16 mouse cellular contexts compared by ENCODE assay signal in genomic region chr6:8174062-8174461, GRCm38 (mm10). TPM values are rescaled to one million over a fixed set of nuclear protein-coding genes. Genes with fewer than 3 reads are reported as not detected.
DNase-seq lines count a peak whose midpoint lies in the region; ATAC-seq lines count a peak whose summit lies in the region.
"Had no signal": no experiment of that assay in that cellular context is flagged by ENCODE, and none has a peak within 500 bp of the region (broad histone marks: within the 10 kb centered on the region; RNA-seq: fewer than 3 reads in every experiment).

No protein-coding gene starts in this region.

- ATAC-seq in embryonic facial prominence, embryonic 14.5 days (ENCODE audit: low read depth), result peak; percentile 37; the same call in 1 of the 2 replicates
- no peak for ATAC-seq in monocyte, adult 5-6 weeks (replicated peaks; ENCODE audit: insufficient number of reproducible peaks, low FRiP score, low TSS enrichment, poor library complexity, severe bottlenecking)

- no peak overlapping the region for H3K9ac ChIP-seq in embryonic facial prominence, embryonic 14.5 days (ENCODE audit: low read depth, low read length)
- H3K9ac ChIP-seq: embryonic facial prominence, embryonic 15.5 days had no signal

- 44% methylated on average over 2 of the region's 2 CpGs for WGBS in embryonic facial prominence, embryonic 14.5 days
- WGBS in embryonic facial prominence, embryonic 10.5 days, result 38% methylated on average over 2 of the region's 2 CpGs

- H3K36me3 ChIP-seq in embryonic facial prominence, embryonic 14.5 days (ENCODE audit: control insufficient read depth, insufficient read depth, low read length), result no peaks in the 10 kb centered on the region
- no peaks in the 10 kb centered on the region for H3K36me3 ChIP-seq in embryonic facial prominence, embryonic 10.5 days (replicated peaks)
- H3K36me3 ChIP-seq: embryonic facial prominence, embryonic 15.5 days; hindbrain, embryonic 10.5 days had no signal

- peak; percentile 51 for DNase-seq in embryonic facial prominence, embryonic 14.5 days (ENCODE audit: low spot score)
- no peak for DNase-seq in embryonic facial prominence, embryonic 10.5 days (ENCODE audit: low spot score)
- DNase-seq in kidney, postnatal 14 days, result peak; percentile 22
- DNase-seq in kidney, adult 11 months, result no peak
- peak; percentile 6 for DNase-seq in embryo, embryonic 9.5 days (ENCODE audit: extremely low spot score)
- DNase-seq in lung, postnatal 25 days (ENCODE audit: low spot score), result peak; percentile 2
- DNase-seq in urinary bladder, postnatal 25 days (ENCODE audit: low spot score), result no peak
- DNase-seq: adrenal gland, adult 8-10 months; cerebellum, adult 11-12 months; layer of hippocampus, adult 9-11 months; thymus, postnatal 14 days had no signal

- no peaks in the 10 kb centered on the region for H3K27me3 ChIP-seq in embryonic facial prominence, embryonic 14.5 days (replicated peaks; ENCODE audit: control insufficient read depth, insufficient read depth, low read length)
- H3K27me3 ChIP-seq in embryonic facial prominence, embryonic 10.5 days (replicated peaks; ENCODE audit: low read depth, poor library complexity, severe bottlenecking), result no peaks in the 10 kb centered on the region
- H3K27me3 ChIP-seq: embryonic facial prominence, embryonic 15.5 days had no signal

- H3K9me3 ChIP-seq in embryonic facial prominence, embryonic 14.5 days (ENCODE audit: control insufficient read depth, low read length), result no peaks in the 10 kb centered on the region
- H3K9me3 ChIP-seq in embryonic facial prominence, embryonic 10.5 days, result no peaks in the 10 kb centered on the region
- H3K9me3 ChIP-seq: embryonic facial prominence, embryonic 15.5 days; hindbrain, embryonic 10.5 days had no signal

- peaks cover 3% of the 10 kb centered on the region; the same call in 1 of the 2 replicates for H3K4me1 ChIP-seq in embryonic facial prominence, embryonic 14.5 days (ENCODE audit: control insufficient read depth, insufficient read depth, low read length)
- peaks cover 20% of the 10 kb centered on the region; the same call in 1 of the 2 replicates for H3K4me1 ChIP-seq in embryonic facial prominence, embryonic 10.5 days
- H3K4me1 ChIP-seq: embryonic facial prominence, embryonic 15.5 days had no signal

- H3K4me3 ChIP-seq in embryonic facial prominence, embryonic 14.5 days (ENCODE audit: low read depth, low read length), result no peak overlapping the region
- H3K4me3 ChIP-seq in embryonic facial prominence, embryonic 10.5 days, result no peak overlapping the region
- H3K4me3 ChIP-seq: embryonic facial prominence, embryonic 15.5 days; hindbrain, embryonic 10.5 days had no signal

- H3K4me2 ChIP-seq in embryonic facial prominence, embryonic 14.5 days (ENCODE audit: low read depth, low read length), result no peak overlapping the region
- H3K4me2 ChIP-seq: embryonic facial prominence, embryonic 15.5 days; liver, embryonic 11.5 days had no signal

- H3K27ac ChIP-seq in embryonic facial prominence, embryonic 14.5 days (replicated peaks; ENCODE audit: low read depth, low read length), result no peak overlapping the region
- no peak overlapping the region for H3K27ac ChIP-seq in embryonic facial prominence, embryonic 10.5 days (replicated peaks)
- H3K27ac ChIP-seq: embryonic facial prominence, embryonic 15.5 days; hindbrain, embryonic 10.5 days had no signal

RNA-seq across cellular contexts. Expression of gene Col28a1, which starts 18.4 kb away (rescaled TPM):
- 1.1 and 1.3 TPM in 2 replicates for polyA plus RNA-seq in embryonic facial prominence, embryonic 14.5 days (2014; fragmentation: Nextera tagmentation; extraction: Ambion mirVana)
- 0.10 and 0.21 TPM in 2 replicates for polyA plus RNA-seq in embryonic facial prominence, embryonic 10.5 days (2016; fragmentation: Nextera tagmentation; extraction: Ambion mirVana)
- total RNA-seq in monocyte, adult 5-6 weeks (2017), result 0.48 TPM in 1 of 3 replicates, not detected in the others
- total RNA-seq: MEL had no signal
- polyA plus RNA-seq: liver, embryonic 11.5 days had no signal

RNA-seq across cellular contexts. Expression of gene Mios, which starts 35.0 kb away (rescaled TPM):
- 26.2 and 29.3 TPM in 2 replicates for polyA plus RNA-seq in embryonic facial prominence, embryonic 14.5 days (2014; fragmentation: Nextera tagmentation; extraction: Ambion mirVana)
- polyA plus RNA-seq in embryonic facial prominence, embryonic 10.5 days (2016; fragmentation: Nextera tagmentation; extraction: Ambion mirVana), result 26.8 and 28.6 TPM in 2 replicates
- total RNA-seq in monocyte, adult 5-6 weeks (2017), result 16.5 to 18.9 TPM (median 17.0 TPM) in 3 replicates

Comparison
In these comparisons a context has a peak if more than half of its experiments do, and no peak if none do; other contexts are left out.
1. DNase-seq: peak in embryonic facial prominence, embryonic 14.5 days (single experiment), kidney, postnatal 14 days (single experiment), embryo, embryonic 9.5 days (single experiment) and lung, postnatal 25 days (single experiment); none in embryonic facial prominence, embryonic 10.5 days (single experiment), kidney, adult 11 months (single experiment) and urinary bladder, postnatal 25 days (single experiment).